Mouse (Mus musculus) limb, embryonic 15.5 days (tissue): ENCODE measurements around the gene Micall1. TPM values are rescaled to one million over a fixed set of nuclear protein-coding genes. Genes with fewer than 3 reads are reported as not detected.

Source experiments
- ATAC-seq: fragments of 200-750 bp; cut with Nextera tagmentation; 2 replicates; pipeline ENCODE4 v1.8.0; 2017; ENCODE audit warnings: low read depth, moderate TSS enrichment; ENCODE audit not compliant: insufficient number of reproducible peaks, low FRiP score, low TSS enrichment
- H3K27ac ChIP-seq: fragments of 300-500 bp; sonication (generic); 2 replicates; pipeline ENCODE4 v1.5.1; 2015; ENCODE audit warnings: moderate library complexity, mild to moderate bottlenecking, inconsistent platforms
- H3K27me3 ChIP-seq: fragments of 300-500 bp; sonication (generic); 2 replicates; pipeline ENCODE4 v1.6.1; 2015; ENCODE audit warnings: inconsistent platforms
- H3K36me3 ChIP-seq: fragments of 300-500 bp; sonication (generic); 2 replicates; pipeline ENCODE4 v1.6.1; 2015; ENCODE audit warnings: inconsistent platforms
- H3K4me1 ChIP-seq: fragments of 300-500 bp; sonication (generic); 2 replicates; pipeline ENCODE4 v1.6.1; 2015; ENCODE audit warnings: inconsistent platforms
- H3K4me2 ChIP-seq: fragments of 300-500 bp; sonication (generic); 2 replicates; pipeline ENCODE4 v1.6.1; 2015; ENCODE audit warnings: mild to moderate bottlenecking, inconsistent platforms
- H3K4me3 ChIP-seq: fragments of 300-500 bp; sonication (generic); 2 replicates; pipeline ENCODE4 v1.5.1; 2015; ENCODE audit warnings: mild to moderate bottlenecking, inconsistent platforms
- H3K9ac ChIP-seq: fragments of 300-500 bp; sonication (generic); 2 replicates; pipeline ENCODE4 v1.6.1; 2015; ENCODE audit warnings: inconsistent platforms
- H3K9me3 ChIP-seq: fragments of 300-500 bp; sonication (generic); 2 replicates; pipeline ENCODE4 v1.6.1; 2016; ENCODE audit warnings: inconsistent platforms
- WGBS: fragments of 180-500 bp; shearing (Covaris S2); methylation state at CpG from one replicate; pipeline ENCODE4 v1.1.7; 2015; 5-methylcytosine and 5-hydroxymethylcytosine counted together
- polyA plus RNA-seq: library from polyadenylated mRNA; unstranded; fragments of >200 nt; fragmentation: Nextera tagmentation; extraction: Ambion mirVana; gene quantifications from 2 replicates; pipeline ENCODE4 v1.2.1, GENCODE M21; 2015

Gene Micall1
- polyA plus RNA-seq, 1 experiment from 2014 or later = 16.3 TPM

DNA sequence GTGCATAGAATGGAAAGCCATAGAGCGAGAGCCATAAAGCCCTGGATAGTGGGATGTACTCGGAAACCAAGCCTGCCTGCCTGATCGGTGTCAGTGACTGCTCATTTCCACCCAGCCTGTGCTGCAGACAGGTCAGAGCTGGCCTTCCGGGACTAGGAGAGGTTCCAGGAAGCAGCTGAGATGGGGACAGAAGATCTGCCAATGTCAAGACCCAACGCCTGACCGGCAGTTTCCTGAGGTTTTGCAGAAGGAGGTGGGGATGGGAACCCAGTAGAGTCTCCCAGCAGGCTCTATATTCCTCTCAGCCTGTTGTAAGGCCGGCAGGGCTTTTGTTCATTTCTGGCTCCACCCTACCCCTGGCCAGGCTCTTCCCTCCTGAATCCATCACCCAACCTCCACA is 9.8 kb upstream of the Micall1 start:
- H3K4me1 ChIP-seq = peaks cover 49% of the 10 kb centered on the region
- no peak overlapping the region for H3K4me3 ChIP-seq
- no peak overlapping the region for H3K9ac ChIP-seq
- no peaks in the 10 kb centered on the region for H3K9me3 ChIP-seq
- H3K36me3 ChIP-seq = peaks cover 26% of the 10 kb centered on the region
- 51% methylated on average over 7 of the region's 7 CpGs for WGBS
- H3K27me3 ChIP-seq = no peaks in the 10 kb centered on the region
- no peak for ATAC-seq
- no peak overlapping the region for H3K4me2 ChIP-seq
- H3K27ac ChIP-seq = peak overlapping the region; percentile 85

GRCm38 (mm10) chr15:79099456-79099855 is 9.2 kb upstream of the Micall1 start:
- no peak overlapping the region for H3K4me3 ChIP-seq
- no peak overlapping the region for H3K4me2 ChIP-seq
- no peak overlapping the region for H3K9ac ChIP-seq
- 61% methylated on average over 4 of the region's 4 CpGs for WGBS
- no peak for ATAC-seq
- H3K27me3 ChIP-seq = no peaks in the 10 kb centered on the region
- H3K27ac ChIP-seq = peak overlapping the region; percentile 85
- H3K9me3 ChIP-seq = no peaks in the 10 kb centered on the region
- peaks cover 20% of the 10 kb centered on the region for H3K36me3 ChIP-seq
- peaks cover 49% of the 10 kb centered on the region for H3K4me1 ChIP-seq

DNA sequence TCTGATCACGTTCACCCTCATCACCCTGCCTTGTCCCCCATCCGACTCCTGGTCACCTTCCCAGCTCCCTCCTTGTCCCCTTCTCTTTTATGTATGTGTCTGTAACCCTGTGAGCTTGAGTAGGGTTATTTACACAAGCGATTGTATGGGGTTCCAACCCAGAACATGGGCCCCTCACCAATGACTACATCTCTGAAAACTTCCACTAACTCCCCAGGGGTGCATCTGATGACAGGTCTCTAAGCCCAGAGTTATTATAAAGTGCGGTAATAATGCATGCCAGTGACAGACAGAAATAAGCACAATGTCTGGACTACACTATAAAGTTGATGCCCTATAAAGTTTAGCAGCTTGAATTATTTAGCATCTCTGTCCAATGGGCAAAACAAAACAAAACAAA is 8.3 kb upstream of the Micall1 start:
- Histone ChIP-seq H3K4me3 (no peak overlapping the region), H3K4me1 (peaks cover 49% of the 10 kb centered on the region), H3K9ac (no peak overlapping the region), H3K36me3 (peaks cover 12% of the 10 kb centered on the region), H3K9me3 (no peaks in the 10 kb centered on the region), H3K4me2 (no peak overlapping the region), H3K27ac (peak overlapping the region; percentile 74; the same call in 1 of the 2 replicates), H3K27me3 (no peaks in the 10 kb centered on the region)
- no peak for ATAC-seq
- WGBS = 54% methylated on average over 4 of the region's 4 CpGs

DNA sequence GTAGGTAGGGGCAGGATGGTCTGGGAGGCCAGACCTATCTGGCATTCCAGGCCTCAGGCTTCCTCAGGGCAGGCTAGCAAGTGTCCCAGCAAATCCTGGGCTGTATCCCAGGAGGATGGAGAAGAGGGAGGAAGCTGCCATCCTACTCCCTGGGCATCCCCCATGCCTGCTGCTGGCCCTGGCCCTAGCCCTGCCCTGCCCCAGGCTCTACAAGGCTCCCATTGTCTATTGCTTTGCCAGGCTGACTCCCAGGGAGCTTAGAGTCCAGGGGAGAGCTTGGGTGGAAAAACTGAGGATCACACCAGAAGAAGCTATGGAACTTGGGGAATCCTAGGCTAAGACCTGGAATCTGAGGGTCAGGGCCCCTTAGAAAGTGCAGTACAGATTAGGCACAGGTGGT is 7.2 kb upstream of the Micall1 start:
- no peaks in the 10 kb centered on the region for H3K27me3 ChIP-seq
- H3K27ac ChIP-seq = peak overlapping the region; percentile 74
- peaks cover 48% of the 10 kb centered on the region for H3K4me1 ChIP-seq
- no peak overlapping the region for H3K4me3 ChIP-seq
- H3K9me3 ChIP-seq = no peaks in the 10 kb centered on the region
- ATAC-seq = no peak
- H3K36me3 ChIP-seq = 0 out of 2 replicates have a peak, but pooled peaks cover 2% of the 10 kb centered on the region
- no peak overlapping the region for H3K9ac ChIP-seq
- no peak overlapping the region for H3K4me2 ChIP-seq

DNA sequence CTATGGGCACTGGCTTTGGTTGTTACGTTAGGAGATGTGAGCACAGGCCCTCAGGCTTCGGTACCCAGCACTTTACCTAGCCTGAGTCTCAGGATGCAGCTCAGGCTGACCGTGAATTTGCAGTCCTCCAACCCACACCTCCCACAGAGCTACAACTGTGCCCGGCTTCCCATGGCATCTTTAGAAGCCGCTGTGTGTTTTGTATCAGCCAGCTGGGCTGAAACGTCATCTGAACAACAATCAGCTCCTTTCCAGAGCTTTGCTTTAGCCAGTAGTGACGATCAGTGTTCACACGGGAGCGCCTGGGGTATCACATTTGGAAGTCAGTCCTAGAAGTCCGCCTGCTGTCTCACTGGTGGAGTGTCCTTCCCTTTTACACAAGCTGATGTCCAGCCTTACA is 5.4 kb upstream of the Micall1 start:
- WGBS = 69% methylated on average over 10 of the region's 10 CpGs
- no peak for ATAC-seq
- no peak overlapping the region for H3K27ac ChIP-seq
- no peaks in the 10 kb centered on the region for H3K9me3 ChIP-seq
- H3K4me3 ChIP-seq = no peak overlapping the region
- no peak overlapping the region for H3K4me2 ChIP-seq
- H3K27me3 ChIP-seq = no peaks in the 10 kb centered on the region
- no peaks in the 10 kb centered on the region for H3K36me3 ChIP-seq
- no peak overlapping the region for H3K9ac ChIP-seq
- H3K4me1 ChIP-seq = peaks cover 38% of the 10 kb centered on the region

GRCm38 (mm10) chr15:79105804-79106203 is 2.9 kb upstream of the Micall1 start:
- no peak for ATAC-seq
- no peaks in the 10 kb centered on the region for H3K36me3 ChIP-seq
- no peak overlapping the region for H3K4me2 ChIP-seq

DNA sequence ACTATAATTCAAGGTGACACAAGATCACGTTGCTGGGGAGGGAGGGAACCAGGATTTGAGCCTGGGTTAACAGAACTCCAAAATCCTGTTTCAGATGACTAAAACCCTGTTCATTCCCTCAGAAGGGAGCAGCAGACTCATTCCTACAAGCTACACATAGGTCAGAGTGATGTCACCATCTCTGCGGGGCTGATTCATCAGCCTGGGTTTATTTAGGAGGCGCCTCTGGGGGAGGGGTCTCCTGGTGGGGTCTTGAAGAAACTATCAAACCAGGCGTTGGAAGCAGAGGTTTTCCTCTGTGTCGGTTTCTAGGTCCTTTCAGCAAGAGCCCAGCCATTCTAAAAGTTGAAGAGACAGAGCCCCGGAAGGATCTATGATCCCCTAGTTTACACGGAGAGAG is 732 bp upstream of the Micall1 start:
- peaks cover 5% of the 10 kb centered on the region for H3K36me3 ChIP-seq
- ATAC-seq = peak; percentile 12; the same call in 1 of the 2 replicates
- H3K4me3 ChIP-seq = peak overlapping the region; percentile 92
- H3K4me1 ChIP-seq = peaks cover 38% of the 10 kb centered on the region
- H3K27me3 ChIP-seq = no peaks in the 10 kb centered on the region
- no peaks in the 10 kb centered on the region for H3K9me3 ChIP-seq
- peak overlapping the region; percentile 91 for H3K4me2 ChIP-seq
- H3K27ac ChIP-seq = peak overlapping the region; percentile 93
- peak overlapping the region; percentile 96; the same call in 1 of the 2 replicates for H3K9ac ChIP-seq
- 13% methylated on average over 7 of the region's 7 CpGs for WGBS

More at GRCm38 (mm10) chr15:79105804-79106203, 2.9 kb upstream of the Micall1 start:
- no peak overlapping the region for H3K9ac ChIP-seq
- 56% methylated on average over 2 of the region's 2 CpGs for WGBS
- no peaks in the 10 kb centered on the region for H3K27me3 ChIP-seq
- no peak overlapping the region for H3K4me3 ChIP-seq
- no peak overlapping the region for H3K27ac ChIP-seq
- no peaks in the 10 kb centered on the region for H3K9me3 ChIP-seq
- peaks cover 38% of the 10 kb centered on the region for H3K4me1 ChIP-seq

GRCm38 (mm10) chr15:79109321-79109934 is 730 bp downstream of the Micall1 start:
- Histone ChIP-seq H3K27ac (peak overlapping the region; percentile 93), H3K4me1 (peaks cover 38% of the 10 kb centered on the region), H3K36me3 (peaks cover 7% of the 10 kb centered on the region), H3K4me2 (peak overlapping the region; percentile 91), H3K9me3 (no peaks in the 10 kb centered on the region), H3K4me3 (peak overlapping the region; percentile 92), H3K9ac (peak overlapping the region; percentile 96), H3K27me3 (no peaks in the 10 kb centered on the region)
- WGBS = under 1% methylated on average over 44 of the region's 46 CpGs
- peak; percentile 21; the same call in 1 of the 2 replicates for ATAC-seq

DNA sequence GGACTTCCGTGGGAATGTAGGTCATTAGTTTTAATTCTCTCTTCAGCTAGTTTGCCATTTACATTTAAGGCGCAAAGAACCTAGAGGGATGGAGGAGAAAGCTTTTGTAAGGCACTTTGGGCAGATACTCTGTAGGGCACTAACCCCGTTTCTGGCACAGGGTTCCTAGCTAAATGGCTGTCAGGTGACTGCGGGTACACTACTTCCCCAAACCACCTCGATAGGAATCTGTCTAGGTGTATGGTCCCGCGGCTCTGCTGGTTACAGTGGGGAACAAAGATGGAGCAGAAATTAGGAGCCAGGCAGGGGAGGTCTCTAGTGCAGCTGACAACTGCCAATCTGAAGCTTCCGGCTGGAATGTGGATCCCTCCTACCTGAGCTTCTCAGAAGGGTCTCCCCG is 1.3 kb downstream of the Micall1 start:
- Histone ChIP-seq H3K36me3 (peaks cover 12% of the 10 kb centered on the region), H3K4me1 (peaks cover 38% of the 10 kb centered on the region), H3K4me3 (peak overlapping the region; percentile 92), H3K4me2 (peak overlapping the region; percentile 91), H3K9me3 (no peaks in the 10 kb centered on the region), H3K9ac (peak overlapping the region; percentile 96; the same call in 1 of the 2 replicates), H3K27me3 (no peaks in the 10 kb centered on the region), H3K27ac (peak overlapping the region; percentile 93)
- no peak for ATAC-seq
- WGBS = 14% methylated on average over 9 of the region's 9 CpGs

GRCm38 (mm10) chr15:79110528-79110927 is 1.8 kb downstream of the Micall1 start:
- Histone ChIP-seq H3K4me3 (peak overlapping the region; percentile 92), H3K4me1 (peaks cover 38% of the 10 kb centered on the region), H3K36me3 (peaks cover 17% of the 10 kb centered on the region), H3K4me2 (peak overlapping the region; percentile 91), H3K9ac (no peak overlapping the region), H3K9me3 (no peaks in the 10 kb centered on the region), H3K27me3 (no peaks in the 10 kb centered on the region), H3K27ac (peak overlapping the region; percentile 93; the same call in 1 of the 2 replicates)
- no peak for ATAC-seq
- WGBS = 28% methylated on average over 2 of the region's 2 CpGs

DNA sequence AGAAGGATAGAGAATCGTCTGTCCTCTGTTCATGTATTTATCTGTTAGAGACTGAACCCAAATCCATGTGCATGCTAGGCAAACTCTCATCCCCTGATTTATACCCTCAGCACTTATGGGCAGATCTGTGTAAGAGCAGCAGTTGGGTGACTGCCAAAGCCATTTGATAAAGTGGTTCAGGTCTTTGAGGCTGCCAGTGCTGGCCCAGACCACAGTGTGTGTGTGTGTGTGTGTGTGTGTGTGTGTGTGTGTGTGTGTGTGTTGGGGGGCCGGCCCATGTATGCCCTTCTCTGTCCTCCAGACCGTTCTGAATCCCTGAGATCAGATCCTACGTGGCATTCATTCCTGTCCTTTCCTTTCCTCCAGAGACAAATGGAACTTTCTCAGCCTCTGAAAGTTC is 3.1 kb downstream of the Micall1 start:
- Histone ChIP-seq H3K4me3 (no peak overlapping the region), H3K4me1 (peaks cover 38% of the 10 kb centered on the region), H3K27me3 (no peaks in the 10 kb centered on the region), H3K27ac (no peak overlapping the region), H3K9me3 (no peaks in the 10 kb centered on the region), H3K9ac (no peak overlapping the region), H3K36me3 (peaks cover 30% of the 10 kb centered on the region), H3K4me2 (no peak overlapping the region)
- WGBS = 74% methylated on average over 4 of the region's 4 CpGs
- no peak for ATAC-seq

GRCm38 (mm10) chr15:79115276-79115675 is 6.6 kb downstream of the Micall1 start:
- no peak overlapping the region for H3K4me2 ChIP-seq
- H3K4me1 ChIP-seq = peaks cover 17% of the 10 kb centered on the region
- no peak overlapping the region for H3K4me3 ChIP-seq
- ATAC-seq = no peak
- peaks cover 62% of the 10 kb centered on the region for H3K36me3 ChIP-seq
- no peaks in the 10 kb centered on the region for H3K27me3 ChIP-seq
- H3K9ac ChIP-seq = no peak overlapping the region
- no peaks in the 10 kb centered on the region for H3K9me3 ChIP-seq
- WGBS = 52% methylated on average over 5 of the region's 5 CpGs
- H3K27ac ChIP-seq = no peak overlapping the region
